In the genomic region with DNA sequence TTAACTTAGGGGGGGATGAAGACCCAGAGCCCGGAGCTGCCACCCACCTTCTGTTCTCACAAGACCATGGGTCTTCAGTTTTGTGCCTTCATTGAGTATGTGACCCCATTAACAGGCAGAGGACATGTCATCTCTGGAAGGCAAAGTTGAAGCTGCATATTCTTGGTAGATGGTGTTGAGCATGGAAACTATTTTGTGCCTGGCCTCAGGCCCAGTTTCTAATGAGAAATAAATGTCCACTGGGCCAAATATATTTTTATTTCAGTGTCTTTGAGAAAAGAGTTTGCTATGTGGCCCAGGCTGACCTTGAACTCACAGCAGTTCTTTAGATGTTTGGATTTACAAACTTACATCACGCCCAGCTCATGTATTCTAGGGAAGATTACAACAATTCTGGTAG, we compare ENCODE assay signal across 25 mouse cellular contexts. TPM values are rescaled to one million over a fixed set of nuclear protein-coding genes. Genes with fewer than 3 reads are reported as not detected.
A peak's percentile ranks its signal among the peaks of the same experiment; 100 is the strongest.
DNase-seq lines count a peak whose midpoint lies in the region; ATAC-seq and TF ChIP-seq lines count a peak whose summit lies in the region.
"Had no signal": no experiment of that assay in that cellular context is flagged by ENCODE, and none has a peak within 500 bp of the region (broad histone marks: within the 10 kb centered on the region; RNA-seq: fewer than 3 reads in every experiment).

No protein-coding gene starts in this region.

- ATAC-seq in lung, embryonic 16.5 days (ENCODE audit: low read depth) = 0 out of 2 replicates have a peak, but pooled peaks have one; percentile 10
- ATAC-seq: activated CD4-positive, CD25-positive, alpha-beta regulatory T cell, adult 4 months; forebrain, postnatal 0 days; intestine, embryonic 16.5 days; Patski had no signal

- H3K9me3 ChIP-seq in heart, embryonic 10.5 days = no peaks in the 10 kb centered on the region
- H3K9me3 ChIP-seq in lung, embryonic 16.5 days (ENCODE audit: control insufficient read depth, low read length) = no peaks in the 10 kb centered on the region
- H3K9me3 ChIP-seq: embryonic facial prominence, embryonic 12.5 days; forebrain, embryonic 12.5 days; hindbrain, embryonic 15.5 days had no signal

- H3K4me1 ChIP-seq in heart, adult 2 months (ENCODE audit: control insufficient read depth, insufficient read depth, low read length) = peaks cover 2% of the 10 kb centered on the region; the same call in 1 of the 2 replicates
- H3K4me1 ChIP-seq in heart, embryonic 10.5 days = 0 out of 2 replicates have a peak, but pooled peaks cover 4% of the 10 kb centered on the region
- no peaks in the 10 kb centered on the region for H3K4me1 ChIP-seq in lung, embryonic 16.5 days (replicated peaks; ENCODE audit: control insufficient read depth, insufficient read depth, low read length)
- H3K4me1 ChIP-seq: embryonic facial prominence, embryonic 12.5 days; hindbrain, embryonic 15.5 days had no signal

- no peak overlapping the region for H3K9ac ChIP-seq in heart, adult 2 months (ENCODE audit: low read depth, low read length)
- no peak overlapping the region for H3K9ac ChIP-seq in lung, embryonic 16.5 days (ENCODE audit: low read length)
- H3K9ac ChIP-seq: embryonic facial prominence, embryonic 12.5 days; forebrain, embryonic 12.5 days; forebrain, postnatal 0 days; hindbrain, embryonic 15.5 days had no signal

- intact Hi-C loops in heart, adult 2 months (cut with DNase I) = no loop called here

- 74% methylated on average over 2 of the region's 2 CpGs for WGBS in heart, adult 2 months
- 90% methylated on average over 2 of the region's 2 CpGs for WGBS in heart, embryonic 10.5 days
- 85% methylated on average over 2 of the region's 2 CpGs for WGBS in lung, embryonic 16.5 days

- H3K27me3 ChIP-seq in heart, adult 2 months (ENCODE audit: control insufficient read depth, insufficient read depth, low read length) = no peaks in the 10 kb centered on the region
- H3K27me3 ChIP-seq in heart, embryonic 10.5 days (ENCODE audit: insufficient read depth, poor library complexity, severe bottlenecking) = peaks cover 4% of the 10 kb centered on the region; the same call in 1 of the 2 replicates
- no peaks in the 10 kb centered on the region for H3K27me3 ChIP-seq in lung, embryonic 16.5 days (ENCODE audit: control insufficient read depth, insufficient read depth, low read depth, low read length)
- H3K27me3 ChIP-seq: embryonic facial prominence, embryonic 12.5 days; forebrain, embryonic 12.5 days; hindbrain, embryonic 15.5 days; Patski had no signal

- no peak for TF ChIP-seq CTCF in heart, adult 2 months (IDR thresholded peaks at IDR 0.05)

- TF ChIP-seq POLR2A in heart, adult 2 months (IDR thresholded peaks at IDR 0.05; ENCODE audit: insufficient read depth, low read depth, low read length) = no peak

- H3K36me3 ChIP-seq in heart, adult 2 months (ENCODE audit: control insufficient read depth, insufficient read depth, low read length) = no peaks in the 10 kb centered on the region
- peaks cover 33% of the 10 kb centered on the region for H3K36me3 ChIP-seq in heart, embryonic 10.5 days
- H3K36me3 ChIP-seq in lung, embryonic 16.5 days (ENCODE audit: control insufficient read depth, insufficient read depth, low read length) = peaks cover 2% of the 10 kb centered on the region

- H3K4me3 ChIP-seq in heart, adult 2 months = no peak overlapping the region
- H3K4me3 ChIP-seq in heart, embryonic 10.5 days = no peak overlapping the region
- no peak overlapping the region for H3K4me3 ChIP-seq in lung, embryonic 16.5 days (ENCODE audit: low read length)
- H3K4me3 ChIP-seq: embryonic facial prominence, embryonic 12.5 days; forebrain, embryonic 12.5 days; hindbrain, embryonic 15.5 days had no signal

- peak overlapping the region; percentile 54 for H3K27ac ChIP-seq in heart, adult 2 months
- H3K27ac ChIP-seq in heart, embryonic 10.5 days = no peak overlapping the region
- H3K27ac ChIP-seq in lung, embryonic 16.5 days (ENCODE audit: low read length) = no peak overlapping the region
- H3K27ac ChIP-seq: embryonic facial prominence, embryonic 12.5 days; forebrain, embryonic 12.5 days; hindbrain, embryonic 15.5 days had no signal

- no peak for TF ChIP-seq EP300 in heart, adult 2 months (IDR thresholded peaks at IDR 0.05; ENCODE audit: insufficient read depth, low read depth, low read length)

- H3K79me2 ChIP-seq in heart, adult 2 months (replicated peaks; ENCODE audit: control insufficient read depth, insufficient read depth, low read length) = no peaks in the 10 kb centered on the region

- DNase-seq in gastrocnemius, adult 18-20 months (ENCODE audit: low spot score) = peak; percentile 15
- no peak for DNase-seq in gastrocnemius, adult 8-10 months (ENCODE audit: low spot score in 2 of 2)
- no peak for DNase-seq in heart, adult 2 months
- DNase-seq in heart, embryonic 10.5 days (ENCODE audit: low spot score) = no peak
- no peak for DNase-seq in lung, postnatal 25 days (ENCODE audit: low spot score)
- DNase-seq in NIH3T3 (ENCODE audit: low read depth) = peak; percentile 29
- DNase-seq: adrenal gland, postnatal 14 days; cerebellum, adult 11-12 months; cerebellum, adult 9-10 months; cerebellum, postnatal 25 days; forebrain, postnatal 0 days; gastrocnemius, postnatal 10 days had no signal

- no peak overlapping the region for H3K4me2 ChIP-seq in lung, embryonic 16.5 days (ENCODE audit: low read depth, low read length)
- H3K4me2 ChIP-seq: embryonic facial prominence, embryonic 12.5 days; forebrain, embryonic 12.5 days; hindbrain, embryonic 15.5 days had no signal

RNA-seq across cellular contexts. Expression of a gene that starts 7.4 kb away (rescaled TPM):
- total RNA-seq in gastrocnemius, adult 18-20 months (2021) = not detected
- total RNA-seq in gastrocnemius, adult 8-10 months (2022) = not detected
- total RNA-seq in heart, adult 2 months (2021) = 10 to 100 TPM in 1 of 2 experiments, 1 to 10 TPM in 1; 9.8 to 10.3 TPM
- not detected in 2 replicates for polyA plus RNA-seq in heart, adult 2 months (2012; rRNA removed)
- polyA plus RNA-seq in heart, embryonic 10.5 days (2016; fragmentation: Nextera tagmentation; extraction: Ambion mirVana) = 0.33 and 1.2 TPM in 2 replicates
- polyA plus RNA-seq in lung, embryonic 16.5 days (2015; fragmentation: Nextera tagmentation; extraction: Ambion mirVana) = not detected in 2 replicates
- total RNA-seq: adrenal gland, adult 18-20 months; adrenal gland, postnatal 14 days; MEL had no signal
- polyA plus RNA-seq: activated CD4-positive, CD25-positive, alpha-beta regulatory T cell, adult 4 months; C2C12; embryonic facial prominence, embryonic 12.5 days; forebrain, embryonic 12.5 days; gonadal fat pad, adult 2 months; heart, embryonic 14.5 days; hindbrain, embryonic 11.5 days; hindbrain, embryonic 15.5 days; intestine, embryonic 16.5 days; Patski had no signal

RNA-seq across cellular contexts. Expression of a gene that starts 13.8 kb away (rescaled TPM):
- not detected for total RNA-seq in gastrocnemius, adult 18-20 months (2021)
- not detected for total RNA-seq in gastrocnemius, adult 8-10 months (2022)
- total RNA-seq in heart, adult 2 months (2021) = not detected
- polyA plus RNA-seq in heart, adult 2 months (2012; rRNA removed) = not detected in 2 replicates
- not detected in 2 replicates for polyA plus RNA-seq in heart, embryonic 10.5 days (2016; fragmentation: Nextera tagmentation; extraction: Ambion mirVana)
- polyA plus RNA-seq in lung, embryonic 16.5 days (2015; fragmentation: Nextera tagmentation; extraction: Ambion mirVana) = not detected in 2 replicates
- total RNA-seq: adrenal gland, adult 18-20 months; adrenal gland, postnatal 14 days; gastrocnemius, postnatal 10 days; MEL had no signal
- polyA plus RNA-seq: activated CD4-positive, CD25-positive, alpha-beta regulatory T cell, adult 4 months; C2C12; embryonic facial prominence, embryonic 12.5 days; forebrain, embryonic 12.5 days; gonadal fat pad, adult 2 months; heart, embryonic 14.5 days; hindbrain, embryonic 11.5 days; hindbrain, embryonic 15.5 days; intestine, embryonic 16.5 days; Patski had no signal

RNA-seq across cellular contexts. Expression of a gene that starts 26.2 kb away (rescaled TPM):
- total RNA-seq in gastrocnemius, adult 18-20 months (2021) = 10 to 100 TPM; 45.8 to 46.0 TPM
- total RNA-seq in gastrocnemius, adult 8-10 months (2022) = 10 to 100 TPM; 43.7 to 47.6 (median 46.2) TPM
- total RNA-seq in heart, adult 2 months (2021) = 10 to 100 TPM; 57.6 to 72.9 TPM
- 39.4 and 40.9 TPM in 2 replicates for polyA plus RNA-seq in heart, adult 2 months (2012; rRNA removed)
- 91.5 and 105 TPM in 2 replicates for polyA plus RNA-seq in heart, embryonic 10.5 days (2016; fragmentation: Nextera tagmentation; extraction: Ambion mirVana)
- 71.8 and 78.7 TPM in 2 replicates for polyA plus RNA-seq in lung, embryonic 16.5 days (2015; fragmentation: Nextera tagmentation; extraction: Ambion mirVana)

RNA-seq across cellular contexts. Expression of a gene that starts 40.1 kb away (rescaled TPM):
- total RNA-seq in gastrocnemius, adult 18-20 months (2021) = 1 to 10 TPM; 5.8 to 6.2 TPM
- total RNA-seq in gastrocnemius, adult 8-10 months (2022) = 1 to 10 TPM; 5.1 to 7.7 (median 6.7) TPM
- total RNA-seq in heart, adult 2 months (2021) = 1 to 10 TPM; 7.5 to 9.0 TPM
- polyA plus RNA-seq in heart, adult 2 months (2012; rRNA removed) = 2.2 and 5.1 TPM in 2 replicates
- polyA plus RNA-seq in heart, embryonic 10.5 days (2016; fragmentation: Nextera tagmentation; extraction: Ambion mirVana) = 18.9 and 19.6 TPM in 2 replicates
- polyA plus RNA-seq in lung, embryonic 16.5 days (2015; fragmentation: Nextera tagmentation; extraction: Ambion mirVana) = 15.4 and 16.6 TPM in 2 replicates

RNA-seq across cellular contexts. Expression of a gene that starts 40.1 kb away (rescaled TPM):
- 1 to 10 TPM; 5.2 TPM for total RNA-seq in gastrocnemius, adult 18-20 months (2021)
- total RNA-seq in gastrocnemius, adult 8-10 months (2022) = 1 to 10 TPM; 4.7 to 6.0 (median 5.2) TPM
- total RNA-seq in heart, adult 2 months (2021) = 1 to 10 TPM; 3.9 to 5.2 TPM
- polyA plus RNA-seq in heart, adult 2 months (2012; rRNA removed) = 5.0 and 5.6 TPM in 2 replicates
- polyA plus RNA-seq in heart, embryonic 10.5 days (2016; fragmentation: Nextera tagmentation; extraction: Ambion mirVana) = 10.8 and 14.2 TPM in 2 replicates
- polyA plus RNA-seq in lung, embryonic 16.5 days (2015; fragmentation: Nextera tagmentation; extraction: Ambion mirVana) = 9.0 and 10.8 TPM in 2 replicates

Comparison
In these comparisons a context has a peak if more than half of its experiments do, and no peak if none do; other contexts are left out.
1. DNase-seq: peak in gastrocnemius, adult 18-20 months (single experiment) and NIH3T3 (single experiment); none in gastrocnemius, adult 8-10 months (0 of 2), heart, adult 2 months (0 of 2), heart, embryonic 10.5 days (single experiment) and lung, postnatal 25 days (single experiment).
2. RNA of a gene that starts 7.4 kb away (total RNA-seq): 9.8 to 10.3 TPM in heart, adult 2 months; not detected in gastrocnemius, adult 18-20 months and not detected in gastrocnemius, adult 8-10 months; every median in the first group is over 10 times any median in the second.